11 mouse cellular contexts compared by ENCODE assay signal in the genomic region with DNA sequence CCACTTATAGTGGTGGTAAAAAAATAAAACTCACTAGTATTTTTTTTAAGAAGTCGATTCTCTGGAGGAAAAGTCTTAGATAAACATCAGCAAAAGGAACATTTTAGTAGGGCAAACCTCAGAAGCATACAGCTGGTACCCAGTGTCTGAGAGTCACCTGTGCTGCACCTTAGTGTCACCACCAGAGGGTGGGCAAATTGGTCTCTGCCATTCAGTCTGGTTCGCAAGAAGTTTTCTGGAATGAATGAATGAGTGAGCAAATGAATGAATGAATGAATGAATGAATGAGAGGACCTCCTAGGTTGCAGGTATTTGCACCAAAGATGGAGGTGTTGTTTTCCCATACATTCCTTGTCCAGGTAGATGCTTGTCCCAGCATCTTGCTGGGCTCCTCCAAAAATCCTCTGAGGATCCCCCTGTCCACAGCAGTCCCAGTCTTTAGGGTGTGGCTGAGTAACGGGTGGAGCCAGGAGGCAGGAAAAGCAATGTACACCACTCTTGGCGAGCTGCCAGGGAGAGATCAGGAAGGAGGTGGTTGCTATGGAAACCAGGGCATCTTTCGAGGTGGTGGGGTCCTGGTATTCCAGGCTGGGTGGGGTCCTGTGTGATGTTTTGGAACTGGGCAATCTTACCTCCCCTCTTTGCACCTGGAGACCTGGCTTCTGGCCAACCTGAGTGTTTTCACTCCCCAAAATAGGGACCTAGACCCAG. TPM values are rescaled to one million over a fixed set of nuclear protein-coding genes. Genes with fewer than 3 reads are reported as not detected.
DNase-seq lines count a peak whose midpoint lies in the region; ATAC-seq and TF ChIP-seq lines count a peak whose summit lies in the region.
"Had no signal": no experiment of that assay in that cellular context is flagged by ENCODE, and none has a peak within 500 bp of the region (broad histone marks: within the 10 kb centered on the region; RNA-seq: fewer than 3 reads in every experiment).

No protein-coding gene starts in this region.

- peak in 1 of 2 experiments; percentile 16 for DNase-seq in heart, adult 2 months
- no peak for DNase-seq in heart, postnatal 25 days (ENCODE audit: low spot score)
- DNase-seq in NIH3T3 (ENCODE audit: low read depth): peak; percentile 26
- DNase-seq in forebrain, embryonic 14.5 days (ENCODE audit: low spot score): peak; percentile 79
- no peak for DNase-seq in limb, embryonic 11.5 days (ENCODE audit: low spot score)
- DNase-seq in right cerebral cortex, postnatal 4 days: peak; percentile 60
- no peak for DNase-seq in adrenal gland, adult (ENCODE audit: inconsistent age in 2 of 2, low spot score in 1 of 2)
- DNase-seq in layer of hippocampus, adult 9-10 months (ENCODE audit: low spot score): no peak

- peaks cover 3% of the 10 kb centered on the region for H3K4me1 ChIP-seq in heart, adult 2 months (ENCODE audit: control insufficient read depth, insufficient read depth, low read length)
- H3K4me1 ChIP-seq in forebrain, embryonic 14.5 days (ENCODE audit: control insufficient read depth, insufficient read depth, low read length): peaks cover 11% of the 10 kb centered on the region
- H3K4me1 ChIP-seq in limb, embryonic 11.5 days (ENCODE audit: control insufficient read depth, insufficient read depth, low read length): peaks cover 19% of the 10 kb centered on the region

- no peak for TF ChIP-seq POLR2A in heart, adult 2 months (IDR thresholded peaks at IDR 0.05; ENCODE audit: insufficient read depth, low read depth, low read length)

- no peaks in the 10 kb centered on the region for H3K36me3 ChIP-seq in heart, adult 2 months (ENCODE audit: control insufficient read depth, insufficient read depth, low read length)
- no peaks in the 10 kb centered on the region for H3K36me3 ChIP-seq in forebrain, embryonic 14.5 days (ENCODE audit: control insufficient read depth, insufficient read depth, low read length)
- H3K36me3 ChIP-seq in limb, embryonic 11.5 days (ENCODE audit: control insufficient read depth, insufficient read depth, low read length): no peaks in the 10 kb centered on the region

- TF ChIP-seq CTCF in heart, adult 2 months (IDR thresholded peaks at IDR 0.05): peak; percentile 13; the same call in 1 of the 2 replicates

- ATAC-seq in forebrain, embryonic 14.5 days: peak; percentile 18; the same call in 1 of the 2 replicates
- ATAC-seq in limb, embryonic 11.5 days (ENCODE audit: insufficient number of reproducible peaks, low FRiP score, low TSS enrichment, low read depth): no peak

- no peaks in the 10 kb centered on the region for H3K9me3 ChIP-seq in forebrain, embryonic 14.5 days (replicated peaks; ENCODE audit: control insufficient read depth, low read length)
- H3K9me3 ChIP-seq in limb, embryonic 11.5 days (ENCODE audit: control insufficient read depth, low read length): no peaks in the 10 kb centered on the region

- 31% methylated on average over 5 of the region's 5 CpGs for WGBS in heart, adult 2 months
- WGBS in forebrain, embryonic 14.5 days: 18% methylated on average over 5 of the region's 5 CpGs
- 25% methylated on average over 5 of the region's 5 CpGs for WGBS in limb, embryonic 11.5 days

- no peak for TF ChIP-seq EP300 in heart, adult 2 months (IDR thresholded peaks at IDR 0.05; ENCODE audit: insufficient read depth, low read depth, low read length)

- H3K27ac ChIP-seq in heart, adult 2 months: no peak overlapping the region
- H3K27ac ChIP-seq in forebrain, embryonic 14.5 days (ENCODE audit: low read depth, low read length): 0 out of 2 replicates have a peak overlapping the region, but pooled peaks have one; percentile 5
- H3K27ac ChIP-seq in limb, embryonic 11.5 days (replicated peaks; ENCODE audit: low read depth, low read length): no peak overlapping the region

- H3K27me3 ChIP-seq in heart, adult 2 months (ENCODE audit: control insufficient read depth, insufficient read depth, low read length): no peaks in the 10 kb centered on the region; the same call in 1 of the 2 replicates
- H3K27me3 ChIP-seq in forebrain, embryonic 14.5 days (replicated peaks; ENCODE audit: control insufficient read depth, insufficient read depth, low read length): peaks cover 46% of the 10 kb centered on the region
- peaks cover 57% of the 10 kb centered on the region for H3K27me3 ChIP-seq in limb, embryonic 11.5 days (ENCODE audit: control insufficient read depth, insufficient read depth, low read length)

- H3K9ac ChIP-seq in heart, adult 2 months (ENCODE audit: low read depth, low read length): no peak overlapping the region
- peak overlapping the region; percentile 38 for H3K9ac ChIP-seq in forebrain, embryonic 14.5 days (ENCODE audit: low read length)
- no peak overlapping the region for H3K9ac ChIP-seq in limb, embryonic 11.5 days (ENCODE audit: low read length)

- H3K79me2 ChIP-seq in heart, adult 2 months (replicated peaks; ENCODE audit: control insufficient read depth, insufficient read depth, low read length): no peaks in the 10 kb centered on the region

- intact Hi-C loops in heart, adult 2 months (cut with DNase I): no loop called here
- intact Hi-C loops in heart, postnatal 25 days (cut with DNase I): no loop called here

- no peak overlapping the region for H3K4me3 ChIP-seq in heart, adult 2 months
- peak overlapping the region; percentile 27 for H3K4me3 ChIP-seq in forebrain, embryonic 14.5 days (ENCODE audit: low read depth, low read length)
- no peak overlapping the region for H3K4me3 ChIP-seq in limb, embryonic 11.5 days (ENCODE audit: low read depth, low read length)
- H3K4me3 ChIP-seq: myocyte had no signal

- peak overlapping the region; percentile 53 for H3K4me2 ChIP-seq in forebrain, embryonic 14.5 days (ENCODE audit: low read length)
- H3K4me2 ChIP-seq in limb, embryonic 11.5 days (ENCODE audit: low read depth, severe bottlenecking): peak overlapping the region; percentile 27; the same call in 1 of the 2 replicates

RNA-seq across cellular contexts. Expression of a gene that starts 2.0 kb away (rescaled TPM):
- 1 to 10 TPM in 1 of 2 experiments, under 1 TPM in 1; 0.63 to 1.5 TPM for total RNA-seq in heart, adult 2 months (2021)
- 2.9 and 3.4 TPM in 2 replicates for polyA plus RNA-seq in heart, adult 2 months (2012; rRNA removed)
- 1 to 10 TPM in 1 of 2 experiments, under 1 TPM in 1; 0.70 to 1.3 TPM for total RNA-seq in heart, postnatal 25 days (2021)
- polyA plus RNA-seq in forebrain, embryonic 14.5 days (2014; fragmentation: Nextera tagmentation; extraction: Ambion mirVana): 46.8 and 67.8 TPM in 2 replicates
- 2.9 and 3.1 TPM in 2 replicates for polyA plus RNA-seq in limb, embryonic 11.5 days (2014; fragmentation: Nextera tagmentation; extraction: Ambion mirVana)
- total RNA-seq: ES-E14 had no signal
- polyA plus RNA-seq: myocyte had no signal

RNA-seq across cellular contexts. Expression of a gene that starts 7.0 kb away (rescaled TPM):
- total RNA-seq in heart, adult 2 months (2021): 10 to 100 TPM; 30.5 to 31.1 TPM
- 45.0 and 55.2 TPM in 2 replicates for polyA plus RNA-seq in heart, adult 2 months (2012; rRNA removed)
- total RNA-seq in heart, postnatal 25 days (2021): 10 to 100 TPM; 26.1 to 31.0 TPM
- polyA plus RNA-seq in forebrain, embryonic 14.5 days (2014; fragmentation: Nextera tagmentation; extraction: Ambion mirVana): 17.2 and 18.4 TPM in 2 replicates
- 10.8 and 11.5 TPM in 2 replicates for polyA plus RNA-seq in limb, embryonic 11.5 days (2014; fragmentation: Nextera tagmentation; extraction: Ambion mirVana)

RNA-seq across cellular contexts. Expression of a gene that starts 7.7 kb away (rescaled TPM):
- 100 to 1,000 TPM; 839 to 985 TPM for total RNA-seq in heart, adult 2 months (2021)
- 1,788 and 1,851 TPM in 2 replicates for polyA plus RNA-seq in heart, adult 2 months (2012; rRNA removed)
- 100 to 1,000 TPM; 861 to 862 TPM for total RNA-seq in heart, postnatal 25 days (2021)
- 9.4 and 12.3 TPM in 2 replicates for polyA plus RNA-seq in forebrain, embryonic 14.5 days (2014; fragmentation: Nextera tagmentation; extraction: Ambion mirVana)
- 12.5 and 13.7 TPM in 2 replicates for polyA plus RNA-seq in limb, embryonic 11.5 days (2014; fragmentation: Nextera tagmentation; extraction: Ambion mirVana)
- total RNA-seq: ES-E14 had no signal

RNA-seq across cellular contexts. Expression of a gene that starts 9.9 kb away (rescaled TPM):
- total RNA-seq in heart, adult 2 months (2021): 1 to 10 TPM; 3.8 to 3.9 TPM
- polyA plus RNA-seq in heart, adult 2 months (2012; rRNA removed): 5.4 and 6.5 TPM in 2 replicates
- 1 to 10 TPM; 2.6 to 4.8 TPM for total RNA-seq in heart, postnatal 25 days (2021)
- polyA plus RNA-seq in forebrain, embryonic 14.5 days (2014; fragmentation: Nextera tagmentation; extraction: Ambion mirVana): 0.08 and 0.15 TPM in 2 replicates
- polyA plus RNA-seq in limb, embryonic 11.5 days (2014; fragmentation: Nextera tagmentation; extraction: Ambion mirVana): 0.10 and 0.23 TPM in 2 replicates
- polyA plus RNA-seq: heart, embryonic 14.5 days; myocyte had no signal

RNA-seq across cellular contexts. Expression of a gene that starts 27.2 kb away (rescaled TPM):
- 1 to 10 TPM; 1.6 to 2.5 TPM for total RNA-seq in heart, adult 2 months (2021)
- 4.9 and 5.5 TPM in 2 replicates for polyA plus RNA-seq in heart, adult 2 months (2012; rRNA removed)
- 1 to 10 TPM; 3.1 to 3.8 TPM for total RNA-seq in heart, postnatal 25 days (2021)
- polyA plus RNA-seq in forebrain, embryonic 14.5 days (2014; fragmentation: Nextera tagmentation; extraction: Ambion mirVana): not detected in 2 replicates
- 12.9 and 17.5 TPM in 2 replicates for polyA plus RNA-seq in limb, embryonic 11.5 days (2014; fragmentation: Nextera tagmentation; extraction: Ambion mirVana)

Comparison
In these comparisons a context has a peak if more than half of its experiments do, and no peak if none do; other contexts are left out.
1. DNase-seq: peak in NIH3T3 (single experiment), forebrain, embryonic 14.5 days (single experiment) and right cerebral cortex, postnatal 4 days (single experiment); none in heart, postnatal 25 days (single experiment), limb, embryonic 11.5 days (single experiment), adrenal gland, adult (0 of 2) and layer of hippocampus, adult 9-10 months (single experiment).
2. RNA of a gene that starts 2.0 kb away (polyA plus RNA-seq): 46.8 to 67.8 TPM in forebrain, embryonic 14.5 days; 2.9 to 3.4 TPM in heart, adult 2 months and 2.9 to 3.1 TPM in limb, embryonic 11.5 days; every median in the first group is over 10 times any median in the second.
3. RNA of a gene that starts 7.7 kb away (polyA plus RNA-seq): 1,788 to 1,851 TPM in heart, adult 2 months; 12.5 to 13.7 TPM in limb, embryonic 11.5 days and 9.4 to 12.3 TPM in forebrain, embryonic 14.5 days; every median in the first group is over 100 times any median in the second.